Mouse (Mus musculus) bone marrow macrophage, adult 2 months (primary cell): ENCODE measurements around the gene Stox2.

ENCODE experiments used
- CTCF ChIP-seq: IDR thresholded peaks from 2 replicates; pipeline ENCODE4 v1.5.1; 2012; ENCODE audit warnings: low read depth, mild to moderate bottlenecking, low read length, moderate library complexity
- POLR2A ChIP-seq: IDR thresholded peaks from 2 replicates; pipeline ENCODE4 v1.6.1; 2012; ENCODE audit warnings: mild to moderate bottlenecking, low read depth, low read length, borderline replicate concordance

DNA sequence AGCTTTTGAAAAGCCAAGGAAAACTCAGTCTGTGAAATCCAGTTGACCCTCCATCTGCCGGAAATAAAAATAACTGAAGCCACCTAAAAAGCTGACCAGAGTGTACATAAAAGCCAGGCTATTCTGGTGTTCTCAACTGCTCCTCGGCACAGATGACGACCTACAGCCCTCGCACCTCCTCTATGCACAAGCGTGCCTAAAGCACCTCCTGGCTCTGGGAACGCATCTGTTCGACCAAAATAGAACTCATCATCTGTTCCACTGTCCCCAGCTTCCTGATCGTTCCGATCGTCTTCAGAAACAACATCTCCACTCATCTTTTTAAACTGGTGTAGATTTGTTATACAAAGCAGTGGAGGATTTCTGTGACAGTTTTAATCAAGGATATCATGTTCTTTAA is 166.3 kb downstream of the Stox2 start:
- TF ChIP-seq POLR2A (no peak), CTCF (no peak)
